In the genomic region with DNA sequence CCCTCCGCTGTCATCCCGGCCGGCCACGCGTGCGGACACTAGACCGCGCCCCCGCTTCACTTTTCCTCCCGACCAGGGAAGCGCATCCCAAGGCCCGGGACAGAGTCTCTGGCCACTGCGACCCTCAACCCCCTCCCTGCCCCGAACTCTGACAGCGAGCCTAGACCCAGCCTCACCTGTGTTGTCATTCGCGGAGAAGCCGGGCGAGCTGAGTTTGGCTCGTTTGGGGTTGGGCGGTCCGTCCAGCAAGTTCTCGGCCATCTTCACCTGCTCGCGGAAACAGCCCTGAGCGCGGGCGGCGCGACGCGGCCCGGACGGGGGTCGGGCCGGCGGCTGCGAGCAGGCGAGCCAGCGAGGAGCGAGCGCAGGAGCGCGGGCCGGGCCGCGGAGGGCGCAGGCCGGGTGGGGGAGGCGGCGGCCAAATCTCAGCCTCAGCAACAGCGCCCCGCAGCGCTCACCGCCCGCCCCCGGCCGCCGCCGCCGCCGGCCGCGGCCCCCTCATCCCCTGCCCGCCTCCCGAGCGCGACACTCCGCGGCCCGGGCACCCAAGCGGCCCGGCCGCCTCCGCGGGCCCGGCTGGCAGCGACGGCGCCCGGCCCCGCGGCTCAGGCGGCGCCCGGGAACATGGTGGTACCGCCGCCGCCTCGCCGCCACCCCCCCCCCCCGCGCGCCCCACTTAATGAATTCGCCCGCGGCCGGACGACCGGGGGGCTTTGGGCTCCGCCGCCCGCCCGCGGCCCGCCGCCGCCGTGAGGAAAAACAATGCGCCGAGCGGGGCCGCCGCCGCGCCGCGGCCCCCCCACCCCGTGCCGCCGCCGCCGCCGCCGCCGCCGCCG, we compare ENCODE assay signal across 8 mouse cellular contexts. TPM values are rescaled to one million over a fixed set of nuclear protein-coding genes. Genes with fewer than 3 reads are reported as not detected.
DNase-seq lines count a peak whose midpoint lies in the region; ATAC-seq and TF ChIP-seq lines count a peak whose summit lies in the region.

No protein-coding gene starts in this region.

- peak overlapping the region; percentile 89 for H3K9ac ChIP-seq in hindbrain, embryonic 13.5 days

- H3K27ac ChIP-seq in hindbrain, embryonic 13.5 days, result peak overlapping the region; percentile 99
- H3K27ac ChIP-seq in left cerebral cortex, adult 2 months, result peak overlapping the region; percentile 69; the same call in 1 of the 2 replicates

- peaks cover 9% of the 10 kb centered on the region; the same call in 1 of the 2 replicates for H3K27me3 ChIP-seq in hindbrain, embryonic 13.5 days

- intact Hi-C loops in left cerebral cortex, adult 2 months (cut with DNase I), result loop anchor here (5.0 kb wide), 3 partner anchors 54 to 136 kb away; partner anchors contain the start of gene Trap1

- ATAC-seq in hindbrain, embryonic 13.5 days (ENCODE audit: low FRiP score), result peak; percentile 49
- ATAC-seq in megakaryocyte, adult 5-6 weeks (ENCODE audit: poor library complexity, severe bottlenecking), result peak; percentile 51

- peak; percentile 86 for DNase-seq in NIH3T3 (ENCODE audit: low read depth)
- DNase-seq in cerebellum, postnatal 10 days, result peak; percentile 85 to 88
- peak; percentile 17 to 42 for DNase-seq in frontal cortex, postnatal 14 days (ENCODE audit: low spot score in 2 of 2)
- peak; percentile 60 to 73 for DNase-seq in left cerebral cortex, adult 2 months (ENCODE audit: extremely low spot score in 1 of 2, low spot score in 2 of 2)
- DNase-seq in right cerebral cortex, adult 18-20 months, result peak; percentile 68
- DNase-seq in urinary bladder, adult 2 months (ENCODE audit: low spot score), result peak; percentile 65

- H3K36me3 ChIP-seq in hindbrain, embryonic 13.5 days, result no peaks in the 10 kb centered on the region

- H3K4me3 ChIP-seq in hindbrain, embryonic 13.5 days, result peak overlapping the region; percentile 95
- H3K4me3 ChIP-seq in left cerebral cortex, adult 2 months, result peak overlapping the region; percentile 58

- peaks cover 37% of the 10 kb centered on the region for H3K4me1 ChIP-seq in hindbrain, embryonic 13.5 days (replicated peaks)

- under 1% methylated on average over 59 of the region's 128 CpGs for WGBS in hindbrain, embryonic 13.5 days

- H3K9me3 ChIP-seq in hindbrain, embryonic 13.5 days, result no peaks in the 10 kb centered on the region

- peak overlapping the region; percentile 87 for H3K4me2 ChIP-seq in hindbrain, embryonic 13.5 days

- TF ChIP-seq CTCF in left cerebral cortex, adult 2 months (IDR thresholded peaks at IDR 0.05), result no peak; the same call in 1 of the 2 replicates

RNA-seq across cellular contexts. Expression of gene Crebbp, which starts 0.6 kb away (rescaled TPM):
- 41.2 and 41.6 TPM in 2 replicates for polyA plus RNA-seq in hindbrain, embryonic 13.5 days (2015; fragmentation: Nextera tagmentation; extraction: Ambion mirVana)
- 10 to 100 TPM; 91.5 to 92.3 TPM for total RNA-seq in left cerebral cortex, adult 2 months (2021)
- total RNA-seq in megakaryocyte, adult 5-6 weeks (2015), result 60.8 and 65.3 TPM in 2 replicates
- total RNA-seq in megakaryocyte, adult 5-6 weeks (2017), result 17.1 and 25.8 TPM in 2 replicates
- 7.3 and 21.3 TPM in 2 replicates for polyA plus RNA-seq in urinary bladder, adult 2 months (2012; rRNA removed)

Comparison
In these comparisons a context has a peak if more than half of its experiments do, and no peak if none do; other contexts are left out.
1. Peak in every context shown above with its lines: DNase-seq, ATAC-seq, H3K4me3 ChIP-seq and H3K27ac ChIP-seq.
2. DNase-seq: peak in every context shown above with its lines; median percentile 86 in cerebellum, postnatal 10 days; 86 in NIH3T3; 68 in right cerebral cortex, adult 18-20 months; 66 in left cerebral cortex, adult 2 months; 65 in urinary bladder, adult 2 months; 30 in frontal cortex, postnatal 14 days.